Mouse (Mus musculus) cerebellum, postnatal 4 days (tissue): Measurements from ENCODE around the gene Tbc1d10c.
"Not testable (repeated sequence)": the region's sequence is repeated elsewhere in the genome, so short reads cannot be mapped to it uniquely, and the experiment has no call there.

Experiments used
- DNase-seq, 2 experiments: peaks; one replicate each; pipeline ENCODE4 v3.0.0; 2022; ENCODE audit warnings: low spot score in 2 of 2, mixed read lengths in 1 of 2

Tbc1d10c gene

GRCm38 (mm10) chr19:4145936-4146335 is 45.1 kb downstream of the Tbc1d10c start:
- no peak for DNase-seq

GRCm38 (mm10) chr19:4144550-4145498 is 46.3 kb downstream of the Tbc1d10c start:
- no peak for DNase-seq

GRCm38 (mm10) chr19:4143759-4144268 is 47.3 kb downstream of the Tbc1d10c start, which contains the start of gene Cabp4:
Cabp4 (minus strand) TSS chr19:4144033.
- no peak for DNase-seq

GRCm38 (mm10) chr19:4142416-4143173 is 48.5 kb downstream of the Tbc1d10c start:
- no peak for DNase-seq

GRCm38 (mm10) chr19:4140147-4140546 is 50.9 kb downstream of the Tbc1d10c start:
- DNase-seq: no peak

- DNase-seq: no peak
These were observed 51.6 kb downstream of the Tbc1d10c start, which contains the start of gene Gpr152 for GRCm38 (mm10) chr19:4139446-4139845. Gpr152 (plus strand) TSS chr19:4139787.

GRCm38 (mm10) chr19:4137913-4138312 is 53.2 kb downstream of the Tbc1d10c start:
- no peak for DNase-seq

- no peak for DNase-seq
These were observed 54.6 kb downstream of the Tbc1d10c start for GRCm38 (mm10) chr19:4136463-4136862.

- DNase-seq: not testable (repeated sequence)
These were observed 55.1 kb downstream of the Tbc1d10c start for GRCm38 (mm10) chr19:4135963-4136345.

- DNase-seq: not testable (repeated sequence)
These were observed 55.7 kb downstream of the Tbc1d10c start for GRCm38 (mm10) chr19:4135229-4135962.

GRCm38 (mm10) chr19:4134354-4134753 is 56.7 kb downstream of the Tbc1d10c start:
- DNase-seq: no peak
